Mouse (Mus musculus): ENCODE measurements around the gene Lrig1.

DNA sequence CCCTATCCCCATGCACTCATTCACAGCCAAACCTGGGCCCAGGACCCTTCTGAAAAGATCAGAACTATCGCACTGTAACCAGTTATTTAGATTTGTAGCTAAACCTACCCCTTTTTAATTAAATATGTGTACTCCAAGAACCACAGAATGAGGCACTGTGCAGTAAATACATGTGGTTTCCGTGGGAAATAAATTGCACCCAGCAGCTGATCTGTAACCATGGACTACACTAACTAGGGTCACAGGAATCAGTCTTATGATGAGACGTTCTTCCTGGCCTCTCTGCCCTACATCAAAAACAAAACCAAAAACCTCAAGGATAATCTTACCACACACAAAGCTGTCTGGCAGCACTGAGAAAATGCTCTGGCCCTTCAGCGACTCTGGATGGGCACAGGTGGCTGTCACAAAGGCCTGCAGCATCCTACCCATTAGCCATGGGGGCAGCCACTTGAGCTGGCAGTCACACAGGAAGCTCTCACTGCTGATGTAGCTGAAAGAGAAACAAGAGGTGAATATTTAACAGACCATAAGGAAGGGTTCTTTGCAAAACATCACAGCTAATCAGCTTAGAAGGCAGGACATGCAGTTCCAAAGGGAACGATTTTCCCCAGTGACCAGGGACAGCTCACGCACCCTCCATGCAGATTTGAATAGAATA is 86.6 kb downstream of the Lrig1 start:
- TF ChIP-seq POLR2A (IDR thresholded peaks at IDR 0.05; ENCODE audit: borderline replicate concordance, extremely low read depth, low read depth, low read length) (no peak), CTCF (IDR thresholded peaks at IDR 0.05; ENCODE audit: insufficient read depth, low read length) (no peak)
